17 mouse cellular contexts compared by ENCODE assay signal in the genomic region with DNA sequence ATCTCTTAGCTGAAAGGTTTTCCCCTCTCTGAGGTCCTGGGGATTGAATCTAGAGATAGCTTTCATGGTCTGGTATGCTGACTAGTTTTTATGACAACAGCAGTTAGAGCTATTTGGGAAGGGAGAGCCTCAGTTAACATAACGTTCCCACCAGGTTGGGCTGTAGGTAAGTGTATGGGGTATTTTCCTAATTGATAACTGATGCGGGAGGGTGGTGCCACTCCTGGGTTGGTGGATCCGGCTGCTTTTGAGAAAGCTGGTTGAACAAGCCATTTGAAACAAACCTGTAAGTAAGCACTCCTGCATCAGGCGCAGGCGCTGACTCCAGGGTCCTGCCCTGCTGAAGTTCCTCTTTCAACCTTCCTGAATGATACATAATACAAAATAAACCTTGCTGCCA. TPM values are rescaled to one million over a fixed set of nuclear protein-coding genes. Genes with fewer than 3 reads are reported as not detected.
DNase-seq lines count a peak whose midpoint lies in the region; ATAC-seq and TF ChIP-seq lines count a peak whose summit lies in the region.
"Had no signal": no experiment of that assay in that cellular context is flagged by ENCODE, and none has a peak within 500 bp of the region (broad histone marks: within the 10 kb centered on the region; RNA-seq: fewer than 3 reads in every experiment).

No protein-coding gene starts in this region.

- no peak overlapping the region for H3K9ac ChIP-seq in heart, embryonic 11.5 days (ENCODE audit: low read depth, low read length)
- no peak overlapping the region for H3K9ac ChIP-seq in heart, adult 2 months (ENCODE audit: low read depth, low read length)
- H3K9ac ChIP-seq in liver, embryonic 14.5 days (replicated peaks), result peak overlapping the region; percentile 85
- H3K9ac ChIP-seq: forebrain, postnatal 0 days; limb, embryonic 15.5 days had no signal

- peaks cover 35% of the 10 kb centered on the region for H3K27me3 ChIP-seq in heart, embryonic 11.5 days (ENCODE audit: control insufficient read depth, insufficient read depth, low read length)
- peaks cover 11% of the 10 kb centered on the region for H3K27me3 ChIP-seq in heart, adult 2 months (ENCODE audit: control insufficient read depth, insufficient read depth, low read length)
- peaks cover 5% of the 10 kb centered on the region; the same call in 1 of the 2 replicates for H3K27me3 ChIP-seq in liver, embryonic 14.5 days (ENCODE audit: control insufficient read depth, insufficient read depth, low read length)

- intact Hi-C loops in heart, adult 2 months (cut with DNase I), result no loop called here

- no peak for TF ChIP-seq EP300 in heart, adult 2 months (IDR thresholded peaks at IDR 0.05; ENCODE audit: insufficient read depth, low read depth, low read length)
- peak; percentile 62 for TF ChIP-seq EP300 in liver, embryonic 14.5 days (IDR thresholded peaks at IDR 0.05; ENCODE audit: low read depth)

- peak overlapping the region; percentile 47; the same call in 1 of the 2 replicates for H3K4me2 ChIP-seq in heart, embryonic 11.5 days
- peak overlapping the region; percentile 87 for H3K4me2 ChIP-seq in liver, embryonic 14.5 days (ENCODE audit: low read depth)
- H3K4me2 ChIP-seq: limb, embryonic 15.5 days had no signal

- TF ChIP-seq POLR2A in heart, adult 2 months (IDR thresholded peaks at IDR 0.05; ENCODE audit: insufficient read depth, low read depth, low read length), result no peak

- DNase-seq in heart, adult 2 months, result no peak
- peak; percentile 48 for DNase-seq in A20 (ENCODE audit: low read depth, low spot score)
- peak; percentile 67 for DNase-seq in c-Kit-positive CD71-positive TER-119-positive erythroid progenitor cells, embryonic 14.5 days (ENCODE audit: low spot score)
- peak; percentile 61 to 80 (median 68) for DNase-seq in liver, embryonic 14.5 days (ENCODE audit: low read depth in 3 of 3, low spot score in 3 of 3)
- DNase-seq in adrenal gland, adult 2 months, result no peak
- DNase-seq in retina, embryonic 14.5 days (ENCODE audit: low spot score), result no peak
- DNase-seq in urinary bladder, adult 18-20 months (ENCODE audit: low spot score in 2 of 2), result no peak
- DNase-seq: cerebellum, postnatal 14 days; forebrain, postnatal 0 days; heart, postnatal 4 days; kidney, adult 9 months; kidney, postnatal 4 days; thymus, adult 18-20 months had no signal

- no peaks in the 10 kb centered on the region for H3K9me3 ChIP-seq in heart, embryonic 11.5 days (replicated peaks; ENCODE audit: control insufficient read depth, low read length)
- no peaks in the 10 kb centered on the region for H3K9me3 ChIP-seq in liver, embryonic 14.5 days (ENCODE audit: control insufficient read depth, low read length)
- H3K9me3 ChIP-seq: limb, embryonic 15.5 days had no signal

- no peak overlapping the region for H3K4me3 ChIP-seq in heart, embryonic 11.5 days (ENCODE audit: low read depth, low read length)
- H3K4me3 ChIP-seq in heart, adult 2 months, result no peak overlapping the region
- H3K4me3 ChIP-seq in liver, embryonic 14.5 days (ENCODE audit: insufficient read depth in 1 of 2, low read depth in 2 of 2, low read length in 2 of 2), result peak overlapping the region; percentile 47 to 57
- H3K4me3 ChIP-seq: limb, embryonic 15.5 days had no signal

- no peak for TF ChIP-seq CTCF in heart, adult 2 months (IDR thresholded peaks at IDR 0.05)
- no peak for TF ChIP-seq CTCF in liver, embryonic 14.5 days (IDR thresholded peaks at IDR 0.05; ENCODE audit: low read depth)

- peak overlapping the region; percentile 86 for H3K27ac ChIP-seq in heart, embryonic 11.5 days (ENCODE audit: low read depth, low read length)
- no peak overlapping the region for H3K27ac ChIP-seq in heart, adult 2 months
- peak overlapping the region; percentile 99 for H3K27ac ChIP-seq in liver, embryonic 14.5 days
- H3K27ac ChIP-seq: limb, embryonic 15.5 days had no signal

- 33% methylated on average over 5 of the region's 5 CpGs for whole genome bisulfite sequencing in heart, embryonic 11.5 days (ENCODE audit: insufficient replicate concordance)
- WGBS in heart, adult 2 months, result 56% methylated on average over 5 of the region's 5 CpGs
- WGBS in liver, embryonic 14.5 days (ENCODE audit: insufficient replicate concordance), result 13% methylated on average over 5 of the region's 5 CpGs

- no peaks in the 10 kb centered on the region for H3K4me1 ChIP-seq in heart, embryonic 11.5 days (ENCODE audit: control insufficient read depth, insufficient read depth, low read length)
- no peaks in the 10 kb centered on the region for H3K4me1 ChIP-seq in heart, adult 2 months (ENCODE audit: control insufficient read depth, insufficient read depth, low read length)
- peaks cover 55 to 63% of the 10 kb centered on the region in 2 experiments for H3K4me1 ChIP-seq in liver, embryonic 14.5 days (replicated peaks; ENCODE audit: control insufficient read depth in 2 of 2, insufficient read depth in 2 of 2, low read length in 1 of 2)

- no peaks in the 10 kb centered on the region for H3K36me3 ChIP-seq in heart, embryonic 11.5 days (ENCODE audit: control insufficient read depth, insufficient read depth, low read length)
- H3K36me3 ChIP-seq in heart, adult 2 months (ENCODE audit: control insufficient read depth, insufficient read depth, low read length), result no peaks in the 10 kb centered on the region
- H3K36me3 ChIP-seq in liver, embryonic 14.5 days (replicated peaks; ENCODE audit: control insufficient read depth, insufficient read depth, low read depth), result no peaks in the 10 kb centered on the region
- H3K36me3 ChIP-seq: limb, embryonic 15.5 days had no signal

- no peaks in the 10 kb centered on the region for H3K79me2 ChIP-seq in heart, adult 2 months (replicated peaks; ENCODE audit: control insufficient read depth, insufficient read depth, low read length)

- no peak for ATAC-seq in heart, embryonic 11.5 days (replicated peaks; ENCODE audit: insufficient number of reproducible peaks, low FRiP score, low TSS enrichment)
- ATAC-seq in liver, embryonic 14.5 days (ENCODE audit: insufficient read depth), result peak; percentile 48
- ATAC-seq: activated CD4-positive, CD25-positive, alpha-beta regulatory T cell, adult 4 months; forebrain, postnatal 0 days; Patski had no signal

RNA-seq across cellular contexts. Expression of a gene that starts 28.9 kb away (rescaled TPM):
- polyA plus RNA-seq in heart, embryonic 11.5 days (2014; fragmentation: Nextera tagmentation; extraction: Ambion mirVana), result 4.3 and 4.4 TPM in 2 replicates
- 10 to 100 TPM; 78.9 to 96.9 TPM for total RNA-seq in heart, adult 2 months (2021)
- polyA plus RNA-seq in heart, adult 2 months (2012; rRNA removed), result 35.6 and 53.9 TPM in 2 replicates
- polyA plus RNA-seq in liver, embryonic 14.5 days (2012; rRNA removed), result 1.8 and 2.4 TPM in 2 replicates
- 1.8 and 1.9 TPM in 2 replicates for polyA plus RNA-seq in liver, embryonic 14.5 days (2014; fragmentation: Nextera tagmentation; extraction: Ambion mirVana)
- 10 to 100 TPM; 17.0 to 17.2 TPM for total RNA-seq in adrenal gland, adult 2 months (2021)
- 26.4 and 31.4 TPM in 2 replicates for polyA plus RNA-seq in adrenal gland, adult 2 months (2012; rRNA removed)

RNA-seq across cellular contexts. Expression of a gene that starts 30.0 kb away (rescaled TPM):
- polyA plus RNA-seq in heart, embryonic 11.5 days (2014; fragmentation: Nextera tagmentation; extraction: Ambion mirVana), result 89.6 and 96.3 TPM in 2 replicates
- total RNA-seq in heart, adult 2 months (2021), result 10 to 100 TPM; 79.7 to 84.8 TPM
- 32.6 and 57.7 TPM in 2 replicates for polyA plus RNA-seq in heart, adult 2 months (2012; rRNA removed)
- 40.9 and 69.6 TPM in 2 replicates for polyA plus RNA-seq in liver, embryonic 14.5 days (2012; rRNA removed)
- 145 and 153 TPM in 2 replicates for polyA plus RNA-seq in liver, embryonic 14.5 days (2014; fragmentation: Nextera tagmentation; extraction: Ambion mirVana)
- 100 to 1,000 TPM in 1 of 2 experiments, 10 to 100 TPM in 1; 97.0 to 117 TPM for total RNA-seq in adrenal gland, adult 2 months (2021)
- 42.9 and 77.8 TPM in 2 replicates for polyA plus RNA-seq in adrenal gland, adult 2 months (2012; rRNA removed)

Comparison
In these comparisons a context has a peak if more than half of its experiments do, and no peak if none do; other contexts are left out.
1. H3K4me3 ChIP-seq: peak in liver, embryonic 14.5 days (2 of 2); none in heart, embryonic 11.5 days (single experiment) and heart, adult 2 months (single experiment).
2. DNase-seq: peak in A20 (single experiment), c-Kit-positive CD71-positive TER-119-positive erythroid progenitor cells, embryonic 14.5 days (single experiment) and liver, embryonic 14.5 days (3 of 3); none in heart, adult 2 months (0 of 2), adrenal gland, adult 2 months (single experiment), retina, embryonic 14.5 days (single experiment) and urinary bladder, adult 18-20 months (0 of 2).